Mouse (Mus musculus) cerebellum, adult 11-12 months (tissue): ENCODE data around the gene Sort1.

Experiments used
- DNase-seq: peaks from one replicate; pipeline ENCODE4 v3.0.0; 2022

The Sort1 gene

DNA sequence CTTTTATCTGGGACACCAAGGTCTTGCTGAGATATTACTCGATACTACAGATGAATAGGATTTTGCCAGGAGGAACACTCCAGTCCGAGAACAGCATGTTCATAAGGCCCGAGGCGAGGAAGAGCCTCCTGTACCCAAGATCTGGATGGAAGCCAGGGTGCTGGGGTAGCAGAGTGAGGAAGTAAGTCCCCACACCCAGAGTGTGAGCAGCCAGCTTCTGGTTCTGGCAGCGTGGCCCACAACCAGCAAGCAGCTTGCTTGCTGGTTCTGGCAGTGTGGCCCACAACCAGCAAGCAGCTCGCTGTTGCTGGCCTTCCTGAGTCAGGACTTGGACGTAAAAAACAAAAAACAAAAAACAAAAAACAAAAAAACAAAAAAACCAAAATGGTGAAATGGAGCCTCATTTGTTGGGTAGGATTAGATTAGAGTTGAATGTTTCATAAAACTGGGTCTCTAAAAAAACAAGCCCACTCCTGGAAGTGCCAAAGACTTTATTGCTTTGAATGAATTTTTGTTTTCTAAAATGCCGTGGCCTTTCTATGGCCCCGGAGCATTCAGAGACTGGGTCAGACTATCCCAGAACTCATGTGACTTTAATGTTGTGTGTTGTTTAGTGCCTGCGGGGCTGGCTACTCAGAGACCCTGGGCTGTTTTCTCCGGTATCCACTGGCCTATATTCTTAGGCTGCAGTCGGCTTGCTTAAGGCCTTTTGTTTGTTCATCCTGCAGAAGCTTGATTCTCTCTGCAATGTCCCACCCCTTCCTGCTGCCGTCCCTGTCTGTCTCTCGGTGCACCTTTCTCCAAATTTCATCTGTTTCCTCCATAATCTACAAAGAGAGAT, 11.7 kb downstream of the Sort1 start:
- DNase-seq: peak; percentile 75

GRCm38 (mm10) chr3:108296220-108297049, 12.6 kb downstream of the Sort1 start:
- peak; percentile 35 for DNase-seq

GRCm38 (mm10) chr3:108297050-108297419, 13.2 kb downstream of the Sort1 start:
- DNase-seq: no peak

GRCm38 (mm10) chr3:108297603-108298553, 14.0 kb downstream of the Sort1 start:
- no peak for DNase-seq

- peak; percentile 50 for DNase-seq
Observed at GRCm38 (mm10) chr3:108300455-108301030, 16.7 kb downstream of the Sort1 start.

- DNase-seq: no peak
Observed at GRCm38 (mm10) chr3:108303683-108304082, 19.8 kb downstream of the Sort1 start.

GRCm38 (mm10) chr3:108304747-108305146, 20.9 kb downstream of the Sort1 start:
- no peak for DNase-seq

DNA sequence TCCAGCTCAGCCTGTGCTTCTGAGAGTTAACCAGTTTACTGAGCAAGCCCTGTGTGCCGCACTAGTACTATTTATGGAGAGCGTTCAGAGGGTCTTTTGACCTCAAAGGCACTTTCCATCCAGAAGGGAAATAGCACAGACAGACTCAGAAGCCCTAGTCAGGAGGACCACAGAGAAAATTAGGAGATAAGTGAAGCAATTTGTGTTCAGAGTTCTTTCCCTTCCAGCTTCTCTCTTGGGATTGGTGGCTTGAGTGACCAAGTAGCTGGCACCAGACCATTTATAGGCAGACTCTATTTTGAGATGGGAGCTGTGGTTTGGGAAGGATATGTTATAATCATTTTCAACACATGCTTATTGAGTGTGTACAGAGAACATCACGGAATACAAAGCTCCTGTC, 22.5 kb downstream of the Sort1 start:
- no peak for DNase-seq

GRCm38 (mm10) chr3:108307485-108307884, 23.6 kb downstream of the Sort1 start:
- DNase-seq: no peak

- no peak for DNase-seq
Observed at GRCm38 (mm10) chr3:108310921-108311341, 27.0 kb downstream of the Sort1 start.

- no peak for DNase-seq
Observed at GRCm38 (mm10) chr3:108311688-108312087, 27.8 kb downstream of the Sort1 start.

GRCm38 (mm10) chr3:108312414-108312813, 28.5 kb downstream of the Sort1 start:
- no peak for DNase-seq

- DNase-seq: no peak
Observed at GRCm38 (mm10) chr3:108313138-108313537, 29.3 kb downstream of the Sort1 start.

GRCm38 (mm10) chr3:108314038-108314675, 30.3 kb downstream of the Sort1 start:
- no peak for DNase-seq

GRCm38 (mm10) chr3:108318517-108318916, 34.6 kb downstream of the Sort1 start:
- no peak for DNase-seq

DNA sequence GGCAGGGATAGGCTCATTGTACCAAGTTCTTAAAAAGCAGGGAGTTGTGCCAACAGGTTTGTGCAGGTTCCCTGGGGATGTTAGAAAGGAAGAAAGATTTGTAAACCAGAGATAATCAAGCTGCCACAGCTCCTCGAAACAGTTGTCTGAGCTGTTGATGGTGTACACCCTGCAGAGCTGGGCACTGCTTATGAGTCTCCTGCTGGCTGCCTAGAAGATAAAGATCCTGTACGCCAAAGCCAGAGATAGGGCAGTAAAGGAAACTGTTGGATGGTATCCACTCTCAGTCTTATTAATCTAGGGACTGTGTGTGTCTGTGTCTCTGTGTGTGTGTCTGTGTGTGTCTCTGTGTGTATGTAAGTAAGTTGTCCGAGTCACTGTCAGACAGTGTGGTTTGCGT, 37.8 kb downstream of the Sort1 start:
- DNase-seq: no peak

DNA sequence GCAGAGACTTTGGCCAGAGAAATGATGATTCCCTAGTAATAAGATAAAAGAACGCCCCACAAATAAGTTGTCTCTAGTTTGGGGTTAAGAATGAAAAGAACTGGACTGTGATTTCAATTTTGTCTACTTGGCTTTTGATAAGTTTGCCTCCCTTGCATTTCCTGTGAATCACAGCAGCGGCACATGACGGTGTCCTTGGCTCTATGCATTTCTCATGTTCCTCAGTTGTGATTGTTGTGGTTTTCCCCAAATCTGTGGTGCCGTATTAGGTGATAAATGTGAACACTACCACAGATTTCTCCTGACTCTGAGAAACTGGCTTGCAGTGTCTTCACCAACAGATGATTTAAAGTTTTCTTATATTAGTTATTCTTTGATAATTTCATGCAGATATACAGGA, 38.3 kb downstream of the Sort1 start:
- no peak for DNase-seq

DNA sequence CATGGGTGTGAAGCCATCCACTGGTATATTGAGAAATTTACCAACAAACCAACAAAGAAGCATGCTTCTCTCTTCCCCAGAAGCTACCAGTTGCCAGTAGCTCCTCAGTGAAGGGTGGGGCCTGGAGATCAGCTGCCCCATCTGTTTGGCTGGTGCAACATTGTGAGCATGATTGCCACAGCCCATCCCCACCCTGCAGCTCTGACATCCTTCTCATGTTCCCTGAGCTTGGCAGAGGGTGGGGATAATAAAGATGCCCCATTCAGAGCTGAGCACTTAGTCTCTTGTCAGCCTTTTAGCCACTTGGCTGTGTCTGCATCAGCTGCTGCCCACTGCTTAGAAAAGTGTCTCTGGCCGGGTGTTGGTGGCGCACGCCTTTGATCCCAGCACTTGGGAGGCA, 39.1 kb downstream of the Sort1 start:
- DNase-seq: no peak

- DNase-seq: no peak
Observed at GRCm38 (mm10) chr3:108324837-108325236, 41.0 kb downstream of the Sort1 start.

DNA sequence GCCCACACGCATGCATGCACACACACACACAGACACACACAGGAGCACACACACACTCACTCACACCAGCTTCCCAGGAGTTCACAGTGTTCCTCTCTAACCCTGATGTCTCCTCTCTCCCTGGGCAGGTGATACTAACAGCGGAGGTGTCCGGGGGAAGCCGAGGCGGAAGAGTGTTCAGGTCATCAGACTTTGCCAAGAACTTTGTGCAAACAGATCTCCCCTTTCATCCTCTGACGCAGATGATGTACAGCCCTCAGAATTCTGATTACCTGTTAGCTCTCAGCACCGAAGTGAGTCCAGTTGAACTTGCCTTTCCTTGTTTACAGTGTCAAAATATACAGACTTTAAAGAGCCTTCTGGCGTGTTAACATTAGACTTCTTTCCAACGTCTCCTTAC, 41.6 kb downstream of the Sort1 start:
- DNase-seq: no peak

DNA sequence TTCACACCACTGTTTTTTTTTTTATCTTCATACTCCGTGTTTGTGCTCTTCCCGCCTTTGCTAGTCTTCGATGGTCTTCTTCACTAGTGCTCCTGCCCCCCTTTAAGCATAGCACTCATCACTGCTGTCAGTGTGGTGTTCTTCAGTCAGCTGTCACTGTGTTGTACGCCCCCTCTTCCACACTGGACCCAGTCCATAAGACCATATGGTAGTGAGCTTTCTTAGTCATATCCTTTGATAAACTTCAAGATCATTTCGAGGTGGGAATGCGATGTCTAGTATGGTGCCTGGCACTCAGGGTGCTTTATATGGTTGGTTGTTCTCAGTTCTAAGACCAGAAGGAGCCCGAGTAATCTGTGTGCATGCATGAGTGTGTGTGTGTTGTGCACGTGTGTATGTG, 43.4 kb downstream of the Sort1 start:
- DNase-seq: no peak

- DNase-seq: no peak
Observed at GRCm38 (mm10) chr3:108327916-108328315, 44.0 kb downstream of the Sort1 start.
